Mouse (Mus musculus) heart, embryonic 11.5 days (tissue): Measurements from ENCODE around the gene Cryba4. TPM values are rescaled to one million over a fixed set of nuclear protein-coding genes. Genes with fewer than 3 reads are reported as not detected.

Source experiments
- ATAC-seq: fragments of 200-750 bp; cut with Nextera tagmentation; replicated peaks from 2 replicates; pipeline ENCODE4 v1.8.0; 2017; ENCODE audit warnings: moderate library complexity; ENCODE audit not compliant: insufficient number of reproducible peaks, low FRiP score, low TSS enrichment
- H3K27ac ChIP-seq: fragments of 300-500 bp; sonication (generic); 2 replicates; pipeline ENCODE4 v1.5.1; 2014; ENCODE audit warnings: mild to moderate bottlenecking, low read depth, low read length
- H3K27me3 ChIP-seq: fragments of 300-500 bp; sonication (generic); 2 replicates; pipeline ENCODE4 v1.6.1; 2014; ENCODE audit warnings: mild to moderate bottlenecking, low read length, mixed read lengths; ENCODE audit not compliant: control insufficient read depth, insufficient read depth
- H3K36me3 ChIP-seq: fragments of 300-500 bp; sonication (generic); 2 replicates; pipeline ENCODE4 v1.6.1; 2014; ENCODE audit warnings: mild to moderate bottlenecking, low read length, moderate library complexity, mixed read lengths; ENCODE audit not compliant: control insufficient read depth, insufficient read depth
- H3K4me1 ChIP-seq: fragments of 300-500 bp; sonication (generic); 2 replicates; pipeline ENCODE4 v1.6.1; 2014; ENCODE audit warnings: low read length; ENCODE audit not compliant: control insufficient read depth, insufficient read depth
- H3K4me2 ChIP-seq: fragments of 300-500 bp; sonication (generic); 2 replicates; pipeline ENCODE4 v1.6.1; 2014; ENCODE audit warnings: mild to moderate bottlenecking, moderate library complexity
- H3K4me3 ChIP-seq: fragments of 300-500 bp; sonication (generic); 2 replicates; pipeline ENCODE4 v1.5.1; 2014; ENCODE audit warnings: low read depth, low read length
- H3K9ac ChIP-seq: fragments of 300-500 bp; sonication (generic); 2 replicates; pipeline ENCODE4 v1.6.1; 2014; ENCODE audit warnings: mild to moderate bottlenecking, low read depth, low read length, moderate library complexity
- H3K9me3 ChIP-seq: fragments of 300-500 bp; sonication (generic); replicated peaks from 2 replicates; pipeline ENCODE4 v1.6.1; 2016; ENCODE audit warnings: low read length; ENCODE audit not compliant: control insufficient read depth
- WGBS: fragments of 180-500 bp; shearing (Covaris S2); extraction: QIAGEN DNeasy Blood & Tissue Kit; methylation state at CpG from one replicate; pipeline ENCODE4 v1.1.7; 2014; ENCODE audit not compliant: insufficient replicate concordance; 5-methylcytosine and 5-hydroxymethylcytosine counted together
- polyA plus RNA-seq: library from polyadenylated mRNA; unstranded; fragments of >200 nt; fragmentation: Nextera tagmentation; extraction: Ambion mirVana; gene quantifications from 2 replicates; pipeline ENCODE4 v1.2.1, GENCODE M21; 2014

The Cryba4 gene
- 0.66 TPM in 1 of 2 replicates, not detected in the other for polyA plus RNA-seq

DNA sequence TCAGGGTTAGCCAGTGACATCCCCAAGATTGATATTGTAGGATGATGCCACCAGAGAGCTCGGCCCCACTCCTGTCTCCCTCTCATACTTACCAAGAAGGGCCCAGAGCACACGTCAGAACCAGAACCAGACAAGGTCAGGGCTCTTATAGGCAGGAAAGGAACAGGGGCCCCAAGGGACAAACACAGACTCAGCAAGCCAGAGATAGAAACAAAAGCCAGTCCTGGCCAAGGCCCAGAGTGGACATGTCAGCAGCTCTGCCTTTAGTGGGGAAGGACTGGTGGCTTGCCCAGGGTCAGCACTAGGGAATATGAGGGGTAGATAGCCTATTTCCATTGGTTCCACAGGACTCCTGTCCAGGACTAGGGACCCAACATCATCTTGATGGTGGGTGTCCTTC, at the start of gene Cryba4:
TSS of gene Cryba4 (minus strand) at position 119 of the 400 bp plus-strand sequence.
- WGBS, result 37% methylated on average over 2 of the region's 2 CpGs
- Histone ChIP-seq H3K27me3 (0 out of 2 replicates have a peak, but pooled peaks cover 3% of the 10 kb centered on the region), H3K9me3 (no peaks in the 10 kb centered on the region), H3K4me1 (0 out of 2 replicates have a peak, but pooled peaks cover 5% of the 10 kb centered on the region), H3K27ac (no peak within 1 kb of the TSS), H3K36me3 (no peaks in the 10 kb centered on the region), H3K4me3 (no peak within 1 kb of the TSS), H3K4me2 (no peak within 1 kb of the TSS), H3K9ac (no peak within 1 kb of the TSS)
- no peak for ATAC-seq

DNA sequence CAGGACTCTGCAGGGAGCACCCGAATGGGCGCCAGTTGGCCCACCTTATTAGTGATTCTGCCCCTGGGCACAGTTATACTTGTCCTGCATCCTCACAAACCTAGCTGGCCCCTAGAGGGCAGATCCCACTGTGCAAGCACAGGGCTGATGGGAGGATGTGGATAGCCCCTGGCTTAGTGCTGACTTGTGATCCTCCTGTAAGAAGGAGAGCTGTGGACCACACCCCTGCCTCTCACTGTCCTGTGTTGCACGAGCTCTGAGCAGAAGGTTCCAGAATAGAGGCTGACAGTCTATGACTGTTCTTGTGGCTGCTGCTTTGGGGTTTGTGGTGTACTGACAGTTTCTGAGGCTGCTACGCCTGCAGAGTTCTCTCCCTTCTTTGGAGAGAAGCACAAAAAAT, 49.4 kb upstream of the Cryba4 start:
- Histone ChIP-seq H3K27ac (no peak overlapping the region), H3K36me3 (no peaks in the 10 kb centered on the region), H3K27me3 (no peaks in the 10 kb centered on the region), H3K4me3 (no peak overlapping the region), H3K9me3 (no peaks in the 10 kb centered on the region), H3K4me2 (no peak overlapping the region), H3K4me1 (peaks cover 12% of the 10 kb centered on the region; the same call in 1 of the 2 replicates), H3K9ac (no peak overlapping the region)
- 79% methylated on average over 4 of the region's 4 CpGs for WGBS
- no peak for ATAC-seq

DNA sequence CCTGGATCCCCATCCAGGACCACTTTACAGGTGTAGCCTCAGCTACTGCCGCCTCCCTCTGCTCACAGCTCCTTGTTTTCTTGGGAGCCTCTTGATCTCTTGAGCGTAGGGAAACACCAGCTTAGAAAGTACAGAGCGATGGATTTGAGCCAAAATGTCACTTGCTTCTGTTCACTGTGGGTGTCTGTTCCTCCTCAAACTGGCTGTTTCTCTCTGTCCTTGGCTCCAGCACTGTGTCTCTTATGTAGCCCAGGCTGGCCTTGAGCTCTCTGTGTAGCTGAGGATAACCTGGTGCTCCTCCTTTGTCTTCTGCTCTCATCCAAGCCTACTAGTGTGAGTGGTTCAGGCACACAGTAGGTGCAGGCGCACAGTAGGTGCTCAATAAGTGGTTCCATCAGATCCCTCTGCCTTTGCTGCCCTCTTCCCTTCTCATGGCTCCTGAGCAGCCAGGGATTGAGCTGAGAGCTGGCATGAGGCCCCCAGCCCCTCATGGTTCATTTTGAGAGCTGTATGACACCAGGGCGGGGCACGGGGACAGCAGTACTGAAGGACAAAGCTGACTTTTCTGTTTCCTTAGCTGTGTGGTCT, 48.5 kb upstream of the Cryba4 start:
- Histone ChIP-seq H3K36me3 (no peaks in the 10 kb centered on the region), H3K9me3 (no peaks in the 10 kb centered on the region), H3K27ac (no peak overlapping the region), H3K4me1 (peaks cover 19% of the 10 kb centered on the region; the same call in 1 of the 2 replicates), H3K4me2 (no peak overlapping the region), H3K4me3 (no peak overlapping the region), H3K27me3 (no peaks in the 10 kb centered on the region), H3K9ac (no peak overlapping the region)
- ATAC-seq, result no peak
- WGBS, result 90% methylated on average over 6 of the region's 6 CpGs

DNA sequence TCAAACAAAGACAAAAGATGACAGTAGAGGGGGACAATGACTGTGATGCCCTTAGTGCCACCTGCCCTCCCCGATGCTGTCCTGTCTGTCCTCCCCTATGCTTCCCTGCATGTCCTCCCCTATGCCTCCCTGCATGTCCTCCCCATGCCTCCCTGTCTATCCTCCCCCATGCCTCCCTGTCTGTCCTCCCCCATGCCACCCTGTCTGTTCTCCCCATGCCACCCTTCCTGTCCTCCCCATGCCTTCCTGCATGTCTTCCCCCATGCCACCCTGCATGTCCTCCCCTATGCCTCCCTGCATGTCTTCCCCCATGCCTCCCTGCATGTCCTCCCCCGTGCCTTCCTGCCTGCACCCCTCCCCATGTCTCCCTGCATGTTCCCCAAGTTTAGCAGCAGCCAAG, 47.8 kb upstream of the Cryba4 start:
- peaks cover 21% of the 10 kb centered on the region; the same call in 1 of the 2 replicates for H3K4me1 ChIP-seq
- no peak overlapping the region for H3K4me2 ChIP-seq
- no peaks in the 10 kb centered on the region for H3K36me3 ChIP-seq
- no peaks in the 10 kb centered on the region for H3K9me3 ChIP-seq
- ATAC-seq, result no peak
- WGBS, result 77% methylated on average over 2 of the region's 2 CpGs
- no peak overlapping the region for H3K9ac ChIP-seq
- no peaks in the 10 kb centered on the region for H3K27me3 ChIP-seq
- no peak overlapping the region for H3K27ac ChIP-seq
- H3K4me3 ChIP-seq, result no peak overlapping the region

DNA sequence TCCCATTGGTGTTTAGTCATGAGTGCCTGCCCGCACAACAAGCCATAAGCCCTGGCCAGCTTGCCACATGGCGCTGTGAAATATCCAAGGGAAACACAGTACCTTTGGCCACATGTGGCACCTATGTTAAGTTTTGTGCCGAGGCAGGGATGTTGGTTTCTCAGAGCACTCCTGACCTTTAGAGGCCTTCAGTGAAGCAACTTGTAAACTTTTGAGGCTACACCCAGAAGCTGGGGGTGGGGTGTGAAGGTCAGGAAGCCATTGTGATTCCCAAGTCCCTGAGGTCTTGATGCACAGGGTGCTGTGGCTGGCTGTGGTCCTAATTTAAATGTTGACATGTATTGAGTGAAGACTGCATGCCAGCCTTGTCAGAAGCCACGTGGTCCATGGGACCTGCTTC, 47.1 kb upstream of the Cryba4 start:
- Histone ChIP-seq H3K27me3 (no peaks in the 10 kb centered on the region), H3K9ac (no peak overlapping the region), H3K4me3 (no peak overlapping the region), H3K27ac (peak overlapping the region; percentile 59; the same call in 1 of the 2 replicates), H3K9me3 (no peaks in the 10 kb centered on the region), H3K4me2 (no peak overlapping the region), H3K4me1 (peaks cover 27% of the 10 kb centered on the region; the same call in 1 of the 2 replicates), H3K36me3 (no peaks in the 10 kb centered on the region)
- WGBS, result 73% methylated on average over 4 of the region's 4 CpGs
- no peak for ATAC-seq

DNA sequence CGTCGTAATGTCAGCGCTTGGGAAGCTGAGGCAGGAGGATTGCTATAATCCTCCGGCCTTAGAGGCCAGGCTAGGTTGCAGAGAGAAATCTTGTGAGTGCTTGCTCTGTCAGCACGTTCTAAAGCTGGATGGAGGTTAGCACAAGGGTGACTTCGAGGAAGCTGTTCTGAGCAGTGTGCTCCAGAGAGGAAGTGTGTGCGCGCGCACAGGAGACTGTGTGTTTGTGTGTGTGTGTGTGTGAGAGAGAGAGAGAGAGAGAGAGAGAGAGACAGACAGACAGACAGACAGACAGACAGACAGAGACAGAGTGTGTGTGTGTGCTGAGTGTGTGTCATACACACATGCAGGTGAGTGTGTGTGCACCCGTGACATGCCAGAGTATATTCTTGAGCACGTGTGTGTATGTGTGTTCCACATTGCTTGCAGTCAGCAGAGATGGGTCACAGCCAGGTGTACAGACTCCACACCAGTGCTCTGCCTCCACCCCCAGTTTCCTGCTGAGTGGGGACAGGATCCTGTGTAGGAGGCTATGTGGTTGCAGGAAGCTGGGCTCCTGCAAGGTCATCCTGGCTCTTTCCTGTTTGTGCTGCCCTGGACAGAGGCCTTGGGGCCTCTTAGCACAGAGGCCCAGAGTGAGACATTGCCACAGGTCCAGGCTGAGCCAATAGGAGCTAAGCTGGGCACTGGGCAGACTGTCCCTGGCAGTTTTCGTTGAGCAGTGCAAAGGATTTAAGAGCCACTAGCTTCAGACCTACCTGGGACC, 46.1 kb upstream of the Cryba4 start:
- Histone ChIP-seq H3K4me2 (no peak overlapping the region), H3K27ac (peak overlapping the region; percentile 59), H3K4me3 (no peak overlapping the region), H3K27me3 (no peaks in the 10 kb centered on the region), H3K36me3 (no peaks in the 10 kb centered on the region), H3K9me3 (no peaks in the 10 kb centered on the region), H3K9ac (no peak overlapping the region), H3K4me1 (peaks cover 27% of the 10 kb centered on the region; the same call in 1 of the 2 replicates)
- WGBS, result 78% methylated on average over 12 of the region's 12 CpGs
- 0 out of 2 replicates have a peak, but pooled peaks have one; percentile 40 for ATAC-seq

DNA sequence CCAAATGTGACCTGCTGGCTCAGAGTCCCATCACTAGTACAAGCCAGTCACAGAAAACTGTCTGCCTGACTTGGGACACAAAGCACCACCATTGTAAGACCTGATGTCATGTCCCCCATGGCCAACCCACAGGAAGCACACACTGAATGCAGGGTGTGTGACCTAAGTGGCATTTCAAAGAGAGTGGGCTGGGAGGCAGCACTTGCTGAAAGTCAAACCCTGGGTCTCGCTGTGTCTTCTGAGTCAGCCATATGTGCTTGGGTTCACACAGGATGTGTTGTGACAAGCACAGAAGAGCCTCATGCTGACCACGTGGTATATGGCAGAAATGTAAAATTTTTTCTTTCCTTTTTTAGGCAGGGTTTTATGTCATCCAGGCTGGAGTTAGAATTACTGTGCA, 44.9 kb upstream of the Cryba4 start:
- peaks cover 27% of the 10 kb centered on the region; the same call in 1 of the 2 replicates for H3K4me1 ChIP-seq
- H3K4me2 ChIP-seq, result no peak overlapping the region

DNA sequence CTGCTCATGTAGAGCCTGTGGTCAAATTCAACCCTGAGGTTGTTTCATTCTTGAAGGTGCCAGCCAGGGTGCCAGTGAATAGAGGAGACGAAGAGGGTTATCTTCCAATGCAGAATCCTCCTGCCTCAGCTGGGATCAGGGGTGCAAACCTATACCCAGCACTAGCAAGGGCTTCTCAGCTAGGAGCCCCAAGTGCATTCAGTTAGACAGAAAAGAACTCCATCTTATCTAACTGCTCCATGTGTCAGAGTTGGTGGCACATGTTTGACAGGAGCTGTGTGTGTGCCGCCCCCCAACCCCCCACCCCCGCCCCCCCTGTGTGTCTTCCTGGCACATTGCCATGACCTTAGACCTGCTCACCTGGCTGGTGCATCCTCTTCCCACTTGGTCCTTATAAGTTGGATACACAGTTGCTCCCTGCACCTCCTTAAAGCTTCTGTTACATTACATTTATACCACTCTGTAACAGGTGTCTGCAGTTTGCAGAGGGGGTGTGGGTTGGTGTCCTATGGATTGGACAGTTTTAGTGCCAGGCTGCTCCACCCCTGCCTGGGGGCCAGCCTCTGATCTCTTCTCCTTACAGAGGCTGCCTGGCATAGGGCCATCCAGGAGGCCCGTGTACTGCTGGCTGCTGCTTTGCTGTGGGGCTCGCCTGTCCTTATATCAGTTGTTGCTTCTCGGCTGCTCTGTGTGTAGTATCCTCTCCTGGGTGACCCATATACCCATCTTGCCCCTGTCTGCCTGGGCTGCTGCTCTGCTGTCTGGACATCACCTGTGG, 44.3 kb upstream of the Cryba4 start:
- no peak overlapping the region for H3K27ac ChIP-seq
- no peaks in the 10 kb centered on the region for H3K27me3 ChIP-seq
- H3K9me3 ChIP-seq, result no peaks in the 10 kb centered on the region
- WGBS, result 64% methylated on average over 6 of the region's 6 CpGs
- no peak overlapping the region for H3K9ac ChIP-seq
- peaks cover 27% of the 10 kb centered on the region; the same call in 1 of the 2 replicates for H3K4me1 ChIP-seq
- no peak overlapping the region for H3K4me3 ChIP-seq
- no peak for ATAC-seq
- no peak overlapping the region for H3K4me2 ChIP-seq
- H3K36me3 ChIP-seq, result no peaks in the 10 kb centered on the region

More for the DNA sequence above, 44.9 kb upstream of the Cryba4 start:
- no peaks in the 10 kb centered on the region for H3K9me3 ChIP-seq
- no peaks in the 10 kb centered on the region for H3K27me3 ChIP-seq
- H3K27ac ChIP-seq, result no peak overlapping the region
- WGBS, result 59% methylated on average over 2 of the region's 2 CpGs
- H3K4me3 ChIP-seq, result no peak overlapping the region
- no peak for ATAC-seq
- no peaks in the 10 kb centered on the region for H3K36me3 ChIP-seq
- no peak overlapping the region for H3K9ac ChIP-seq
